Mouse (Mus musculus) heart, postnatal 4 days (tissue): Measurements from ENCODE around the gene Hist1h2bp. TPM values are rescaled to one million over a fixed set of nuclear protein-coding genes. Genes with fewer than 3 reads are reported as not detected.

Source experiments
- microRNA-seq, 2 experiments: library from miRNA; unstranded; fragments of <30 nt; microRNA quantifications; one replicate each; pipeline ENCODE4 v1.2.0; 2021 to 2022
- total RNA-seq, 2 experiments: library from RNA; stranded (reverse); gene quantifications; 2 replicates each; pipeline ENCODE4 v1.2.3; 2021

Hist1h2bp gene
- total RNA-seq, 2 experiments from 2014 or later = 213 to 224 TPM

Small RNA genes lying within 50 kb of the gene (microRNA-seq; reads per million reads assigned to microRNA genes)
- gene Gm19658 (0 reads per million in 2 experiments), gene Gm44346 (0 reads per million in 2 experiments), gene Gm44454 (0 reads per million in 2 experiments), gene Gm44466 (0 reads per million in 2 experiments)

Other genes starting within 250 kb of the Hist1h2bp start
- not detected for gene Olfr1366, start 244.7 kb upstream of the Hist1h2bp start, total RNA-seq
- gene Olfr1535, start 227.6 kb upstream of the Hist1h2bp start, total RNA-seq = not detected
- not detected for gene Olfr1364, start 205.7 kb upstream of the Hist1h2bp start, total RNA-seq
- gene Olfr1362, start 173.4 kb upstream of the Hist1h2bp start, total RNA-seq = not detected
- not detected for gene Olfr11, start 144.9 kb upstream of the Hist1h2bp start, total RNA-seq
- not detected for gene Olfr1361, start 124.1 kb upstream of the Hist1h2bp start, total RNA-seq
- not detected for gene Olfr1360, start 110.1 kb upstream of the Hist1h2bp start, total RNA-seq
- not detected for gene Olfr1359, start 89.3 kb upstream of the Hist1h2bp start, total RNA-seq
- gene Hist1h2bl, start 71.3 kb upstream of the Hist1h2bp start, total RNA-seq = 100 to 1,000 TPM; 413 to 441 TPM
- 100 to 1,000 TPM; 376 to 467 TPM for gene Hist1h2ai, start 71.0 kb upstream of the Hist1h2bp start, total RNA-seq
- gene Hist1h3h, start 69.8 kb upstream of the Hist1h2bp start, total RNA-seq = 100 to 1,000 TPM; 719 to 727 TPM
- gene Hist1h2bm, start 65.4 kb upstream of the Hist1h2bp start, total RNA-seq = 100 to 1,000 TPM; 135 to 139 TPM
- gene Hist1h4j, start 52.4 kb upstream of the Hist1h2bp start, total RNA-seq = 10 to 100 TPM; 84.6 to 87.5 TPM
- gene Hist1h4k, start 37.0 kb upstream of the Hist1h2bp start, total RNA-seq = 1,000 to 10,000 TPM in 1 of 2 experiments, 100 to 1,000 TPM in 1; 995 to 1,039 TPM
- 100 to 1,000 TPM; 186 to 191 TPM for gene Hist1h2ak, start 33.6 kb upstream of the Hist1h2bp start, total RNA-seq
- gene Hist1h2bn, start 33.3 kb upstream of the Hist1h2bp start, total RNA-seq = 100 to 1,000 TPM; 295 to 300 TPM
- gene Hist1h1b, start 6.8 kb upstream of the Hist1h2bp start, total RNA-seq = 100 to 1,000 TPM; 295 to 307 TPM
- 100 to 1,000 TPM; 504 to 518 TPM for gene Hist1h3i, start 4.1 kb upstream of the Hist1h2bp start, total RNA-seq
- gene Hist1h2an, start 243 bp upstream of the Hist1h2bp start, total RNA-seq = 100 to 1,000 TPM in 1 of 2 experiments, 10 to 100 TPM in 1; 94.5 to 114 TPM
- gene Hist1h2bq, start 22.7 kb downstream of the Hist1h2bp start, total RNA-seq = 100 to 1,000 TPM; 420 to 457 TPM
- gene Hist1h2ao, start 23.0 kb downstream of the Hist1h2bp start, total RNA-seq = not detected
- gene Hist1h4m, start 24.3 kb downstream of the Hist1h2bp start, total RNA-seq = 100 to 1,000 TPM; 679 to 704 TPM
- 10 to 100 TPM; 54.0 to 56.5 TPM for gene Hist1h4n, start 44.7 kb downstream of the Hist1h2bp start, total RNA-seq
- gene Hist1h2ap, start 46.0 kb downstream of the Hist1h2bp start, total RNA-seq = 100 to 1,000 TPM; 717 to 739 TPM
- gene Hist1h2br, start 46.3 kb downstream of the Hist1h2bp start, total RNA-seq = 100 to 1,000 TPM; 420 to 457 TPM
- 1 to 10 TPM; 3.9 TPM for gene Zfp184, start 157.6 kb downstream of the Hist1h2bp start, total RNA-seq
- gene Pom121l2, start 193.7 kb downstream of the Hist1h2bp start, total RNA-seq = not detected
- not detected for gene Prss16, start 222.3 kb downstream of the Hist1h2bp start, total RNA-seq
- 100 to 1,000 TPM; 504 to 579 TPM for gene Hist1h2ah, start 248.1 kb downstream of the Hist1h2bp start, total RNA-seq
- 100 to 1,000 TPM; 416 to 424 TPM for gene Hist1h2bk, start 248.4 kb downstream of the Hist1h2bp start, total RNA-seq